Mouse (Mus musculus) frontal cortex, postnatal 36 days (tissue): ENCODE data around the gene Apol7c.
"Not testable (repeated sequence)": the region's sequence is repeated elsewhere in the genome, so short reads cannot be mapped to it uniquely, and the experiment has no call there.

Experiments
- DNase-seq, 2 experiments: peaks; one replicate each; pipeline ENCODE4 v3.0.0; 2022; ENCODE audit warnings: low spot score in 2 of 2

The Apol7c gene

DNA sequence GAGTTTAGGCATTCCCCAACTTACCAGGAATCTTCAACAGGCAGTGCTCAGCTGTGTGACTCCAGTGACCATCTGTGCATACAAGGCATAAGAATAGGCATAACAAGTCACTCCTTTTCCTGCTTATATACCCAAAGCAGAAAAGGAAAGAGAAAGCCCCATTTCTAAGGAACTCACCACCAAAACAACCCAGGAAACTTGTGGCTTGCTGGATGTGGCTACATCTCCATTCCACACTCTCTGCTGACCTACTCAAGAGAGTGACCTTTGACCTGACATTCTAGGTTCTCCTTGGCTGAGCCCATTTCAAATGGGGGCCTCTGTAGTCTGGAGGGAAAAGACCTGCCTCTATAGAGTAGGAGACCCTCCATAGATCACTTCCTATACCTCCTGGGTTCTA, at the start of gene Apol7c:
TSS of gene Apol7c (minus strand) at position 101 of the 400 bp plus-strand sequence.
- no peak for DNase-seq

DNA sequence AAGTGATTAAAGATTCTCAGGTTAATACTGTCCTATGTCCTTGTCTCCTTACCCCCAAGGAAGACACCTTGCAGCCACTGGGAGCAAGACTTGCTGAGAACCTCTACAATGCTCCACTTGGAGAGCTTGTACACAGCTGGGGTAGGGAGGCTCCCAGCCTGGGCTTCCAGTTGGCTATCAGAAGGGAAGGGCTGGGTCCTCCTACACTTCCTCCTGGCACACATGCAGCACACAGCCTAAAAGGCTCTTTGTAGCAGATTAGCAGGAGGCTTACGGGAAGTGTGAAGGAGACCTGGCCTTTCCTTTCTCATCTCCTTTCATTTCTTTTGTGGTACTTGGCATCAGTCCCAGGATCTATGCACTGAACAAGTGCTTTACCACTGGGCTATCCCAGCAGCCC, 48.6 kb upstream of the Apol7c start:
- peak in 1 of 2 experiments; percentile 2 for DNase-seq

- DNase-seq, result no peak
Observed at GRCm38 (mm10) chr15:77579311-77579710, 46.2 kb upstream of the Apol7c start.

GRCm38 (mm10) chr15:77578801-77579200, 45.7 kb upstream of the Apol7c start:
- DNase-seq, result no peak

DNA sequence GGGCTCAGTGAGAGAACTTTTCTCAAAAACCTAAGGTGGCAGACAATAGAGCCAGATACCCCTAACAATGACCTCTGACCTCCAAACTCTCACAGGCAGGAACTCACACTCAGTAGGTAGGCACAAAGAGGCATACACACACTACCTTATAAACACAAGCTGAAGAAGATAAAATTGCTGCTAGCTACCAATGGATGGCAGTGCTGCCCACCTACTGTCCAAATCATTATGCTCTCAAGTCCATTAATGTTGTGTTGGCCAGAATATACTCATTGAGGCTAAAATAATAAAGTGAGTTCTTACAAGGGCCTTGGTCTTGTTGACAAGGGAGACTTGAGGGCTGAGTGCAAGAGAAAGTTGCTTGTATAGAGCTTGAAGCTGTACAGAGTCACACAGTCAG, 30.1 kb upstream of the Apol7c start:
- DNase-seq, result no peak

- DNase-seq, result no peak
Observed at GRCm38 (mm10) chr15:77561792-77562191, 28.7 kb upstream of the Apol7c start, which contains the start of gene 1700025B11Rik. 1700025B11Rik (minus strand) TSS chr15:77561892.

- DNase-seq, result not testable (repeated sequence)
Observed at GRCm38 (mm10) chr15:77539221-77539620, 6.1 kb upstream of the Apol7c start.

- peak; percentile 14 to 50 for DNase-seq
Observed at GRCm38 (mm10) chr15:77523186-77523843, 9.8 kb downstream of the Apol7c start.

- DNase-seq, result not testable (repeated sequence)
Observed at GRCm38 (mm10) chr15:77520596-77520995, 12.5 kb downstream of the Apol7c start.

GRCm38 (mm10) chr15:77507966-77508365, 25.1 kb downstream of the Apol7c start, which contains the start of gene Apol11a:
Apol11a (plus strand) TSS chr15:77508271.
- DNase-seq, result not testable (repeated sequence)

- DNase-seq, result not testable (repeated sequence)
Observed at GRCm38 (mm10) chr15:77494694-77495093, 38.4 kb downstream of the Apol7c start.

DNA sequence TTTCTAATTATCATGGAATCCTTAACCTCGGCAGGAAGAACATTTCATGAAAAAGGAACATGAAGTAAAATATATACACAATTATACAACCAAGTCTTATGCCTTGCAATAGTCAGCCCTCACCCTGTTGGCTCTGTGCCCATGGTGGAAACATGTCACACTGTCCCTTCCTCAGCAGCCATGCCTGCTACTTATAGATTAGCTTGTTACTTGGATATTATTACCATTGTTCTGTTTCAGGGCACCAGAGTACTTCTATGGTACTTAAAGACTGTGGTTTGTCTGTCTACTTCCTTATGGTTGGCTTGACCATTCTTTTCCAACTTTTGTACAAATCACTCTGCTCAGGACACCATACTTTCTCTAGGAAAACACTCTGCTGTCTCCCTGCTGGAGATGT, 39.9 kb downstream of the Apol7c start:
- not testable (repeated sequence) for DNase-seq

DNA sequence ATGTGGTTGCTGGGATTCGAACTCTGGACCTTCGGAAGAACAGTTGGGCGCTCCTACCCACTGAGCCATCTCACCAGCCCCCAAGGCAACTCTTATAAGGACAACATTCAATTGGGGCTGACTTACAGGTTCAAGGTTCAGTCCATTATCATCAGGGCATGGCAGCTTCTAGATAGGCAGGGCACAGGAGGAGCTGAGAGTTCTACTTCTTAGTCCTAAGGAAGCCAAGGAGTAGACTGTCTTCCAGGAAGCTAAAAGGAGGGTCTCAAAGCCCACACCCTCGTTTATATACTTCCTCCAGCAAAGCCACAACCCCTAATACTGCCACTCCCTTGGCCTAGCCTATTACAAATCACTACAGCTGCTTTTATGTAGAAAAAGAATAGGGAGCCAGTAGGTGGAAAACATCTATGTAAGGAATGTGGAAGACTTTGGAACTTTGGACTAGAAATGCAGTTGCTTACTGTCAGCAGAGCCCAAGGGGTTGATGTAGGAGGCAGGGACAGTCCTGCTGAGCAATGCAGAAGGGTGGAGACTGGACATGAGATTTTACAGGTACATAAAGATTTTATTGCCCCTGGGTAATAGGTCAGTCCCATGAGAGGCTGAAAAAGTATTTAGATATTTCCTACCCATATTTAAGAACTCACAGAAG, 50.8 kb downstream of the Apol7c start:
- no peak for DNase-seq

DNA sequence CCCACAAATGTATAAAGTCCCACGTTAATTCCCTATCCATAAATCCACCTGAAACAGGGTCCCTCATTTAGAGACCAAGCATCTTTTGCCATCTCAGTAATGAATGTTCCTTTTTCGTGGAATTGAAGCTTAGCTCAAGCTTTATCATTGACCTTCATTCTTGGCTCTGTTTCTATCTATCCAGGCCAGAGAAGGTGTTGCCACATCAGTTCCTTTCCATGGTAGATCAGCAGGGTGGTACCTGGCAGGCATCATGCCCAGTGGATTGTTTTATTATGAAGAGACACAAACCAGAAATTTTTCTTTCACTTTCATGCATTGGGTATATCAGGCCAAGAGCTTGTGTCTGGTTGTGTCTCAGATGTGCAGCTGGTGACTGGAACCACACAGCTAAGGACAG, 56.4 kb downstream of the Apol7c start, which contains the start of gene Apol10a:
TSS of gene Apol10a (plus strand) at position 355 of the 400 bp plus-strand sequence.
- DNase-seq, result not testable (repeated sequence)
